28 mouse cellular contexts compared by ENCODE assay signal in genomic region chr10:111237434-111237833, GRCm38 (mm10).
"Had no signal": no experiment of that assay in that cellular context is flagged by ENCODE, and none has a peak within 500 bp of the region (broad histone marks: within the 10 kb centered on the region; RNA-seq: fewer than 3 reads in every experiment).

No protein-coding gene starts in this region.

- H3K36me3 ChIP-seq: embryonic facial prominence, embryonic 12.5 days; embryonic facial prominence, embryonic 13.5 days; embryonic facial prominence, embryonic 15.5 days; forebrain, embryonic 10.5 days; forebrain, embryonic 12.5 days; forebrain, embryonic 15.5 days had no signal

- H3K27ac ChIP-seq: embryonic facial prominence, embryonic 10.5 days; embryonic facial prominence, embryonic 12.5 days; embryonic facial prominence, embryonic 13.5 days; embryonic facial prominence, embryonic 15.5 days; forebrain, embryonic 10.5 days; forebrain, embryonic 12.5 days; forebrain, embryonic 13.5 days; forebrain, embryonic 15.5 days; gastrocnemius, adult 2 months; heart, adult 2 months had no signal

- H3K4me2 ChIP-seq: embryonic facial prominence, embryonic 12.5 days; embryonic facial prominence, embryonic 13.5 days; embryonic facial prominence, embryonic 15.5 days; forebrain, embryonic 12.5 days; forebrain, embryonic 13.5 days; forebrain, embryonic 15.5 days had no signal

- H3K4me1 ChIP-seq: embryonic facial prominence, embryonic 10.5 days; embryonic facial prominence, embryonic 12.5 days; embryonic facial prominence, embryonic 15.5 days; forebrain, embryonic 10.5 days; forebrain, embryonic 12.5 days had no signal

- H3K27me3 ChIP-seq: embryonic facial prominence, embryonic 12.5 days; embryonic facial prominence, embryonic 13.5 days; embryonic facial prominence, embryonic 15.5 days; forebrain, embryonic 12.5 days; forebrain, embryonic 13.5 days; forebrain, embryonic 15.5 days had no signal

- DNase-seq: cerebellum, adult 2 months; cerebellum, adult 8-10 months; cerebellum, adult 9-10 months; cerebellum, adult 9-11 months; cerebellum, postnatal 10 days; cerebellum, postnatal 14 days; cerebellum, postnatal 25 days; cerebellum, postnatal 36 days; embryo, embryonic 11 days; forebrain, postnatal 0 days; gastrocnemius, adult 2 months; gastrocnemius, postnatal 10 days; gastrocnemius, postnatal 14 days; gastrocnemius, postnatal 25 days; gastrocnemius, postnatal 36 days; heart, adult 18-20 months; heart, adult 2 months had no signal

- ATAC-seq: forebrain, embryonic 13.5 days; forebrain, embryonic 14.5 days; forebrain, embryonic 15.5 days; forebrain, embryonic 16.5 days; forebrain, postnatal 0 days had no signal

- H3K9me3 ChIP-seq: embryonic facial prominence, embryonic 10.5 days; embryonic facial prominence, embryonic 12.5 days; embryonic facial prominence, embryonic 13.5 days; embryonic facial prominence, embryonic 15.5 days; forebrain, embryonic 10.5 days; forebrain, embryonic 12.5 days; forebrain, embryonic 13.5 days; forebrain, embryonic 15.5 days had no signal

- H3K9ac ChIP-seq: embryonic facial prominence, embryonic 12.5 days; embryonic facial prominence, embryonic 13.5 days; embryonic facial prominence, embryonic 15.5 days; forebrain, embryonic 12.5 days; forebrain, embryonic 13.5 days; forebrain, embryonic 15.5 days; forebrain, postnatal 0 days had no signal

- H3K4me3 ChIP-seq: embryonic facial prominence, embryonic 10.5 days; embryonic facial prominence, embryonic 12.5 days; embryonic facial prominence, embryonic 13.5 days; embryonic facial prominence, embryonic 15.5 days; erythroblast, embryonic 14.5 days; forebrain, embryonic 10.5 days; forebrain, embryonic 12.5 days; forebrain, embryonic 13.5 days; forebrain, embryonic 15.5 days; gastrocnemius, adult 2 months; heart, adult 2 months had no signal
